10 mouse cellular contexts compared by ENCODE assay signal in the genomic region with DNA sequence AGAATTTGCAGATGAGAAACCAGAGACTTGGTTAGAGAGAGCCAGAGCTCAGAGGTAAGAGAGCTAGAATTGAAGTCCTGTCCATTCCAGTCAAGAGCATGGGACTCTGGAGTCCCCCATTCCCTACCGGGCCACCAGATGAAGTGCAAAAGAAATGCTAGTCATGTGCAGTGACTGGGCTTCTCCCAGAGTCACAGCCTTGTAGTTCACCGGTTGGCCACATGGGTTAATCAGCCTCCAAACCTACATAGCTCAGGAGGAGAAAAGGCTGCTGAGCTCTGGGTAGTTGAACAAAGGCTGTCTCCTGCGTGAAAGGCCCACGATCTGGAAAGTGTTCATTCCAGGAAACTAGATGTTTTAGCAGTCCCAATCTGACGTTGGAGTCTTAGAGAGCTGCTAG. TPM values are rescaled to one million over a fixed set of nuclear protein-coding genes. Genes with fewer than 3 reads are reported as not detected.
A peak's percentile ranks its signal among the peaks of the same experiment; 100 is the strongest.
DNase-seq lines count a peak whose midpoint lies in the region; ATAC-seq and TF ChIP-seq lines count a peak whose summit lies in the region.
"Had no signal": no experiment of that assay in that cellular context is flagged by ENCODE, and none has a peak within 500 bp of the region (broad histone marks: within the 10 kb centered on the region; RNA-seq: fewer than 3 reads in every experiment).

No protein-coding gene starts in this region.

- no peak overlapping the region for H3K4me3 ChIP-seq in intestine, postnatal 0 days (ENCODE audit: low read depth, low read length)
- H3K4me3 ChIP-seq: heart, embryonic 13.5 days; neural tube, embryonic 12.5 days had no signal

- no peaks in the 10 kb centered on the region; the same call in 1 of the 2 replicates for H3K27me3 ChIP-seq in intestine, postnatal 0 days (replicated peaks; ENCODE audit: control insufficient read depth, insufficient read depth, low read length)

- no peaks in the 10 kb centered on the region for H3K9me3 ChIP-seq in intestine, postnatal 0 days (ENCODE audit: control insufficient read depth)
- H3K9me3 ChIP-seq: heart, embryonic 13.5 days; neural tube, embryonic 12.5 days had no signal

- no peak for ATAC-seq in intestine, postnatal 0 days

- H3K9ac ChIP-seq in intestine, postnatal 0 days (ENCODE audit: low read depth, low read length), result no peak overlapping the region
- H3K9ac ChIP-seq: heart, embryonic 13.5 days had no signal

- DNase-seq in adrenal gland, adult 2 months, result peak; percentile 52
- no peak for DNase-seq in adrenal gland, postnatal 4 days (ENCODE audit: low spot score in 2 of 2)
- DNase-seq in ovary, postnatal 14 days (ENCODE audit: low spot score), result peak; percentile 23
- no peak for DNase-seq in ovary, adult 18-20 months (ENCODE audit: low spot score)
- DNase-seq in cerebellum, postnatal 36 days, result peak; percentile 53 to 65
- peak; percentile 52 to 68 for DNase-seq in lung, postnatal 4 days
- DNase-seq in spleen, postnatal 36 days (ENCODE audit: low spot score in 2 of 2), result no peak

- no peak overlapping the region for H3K4me2 ChIP-seq in intestine, postnatal 0 days (replicated peaks; ENCODE audit: low read depth)
- H3K4me2 ChIP-seq: heart, embryonic 13.5 days; neural tube, embryonic 12.5 days had no signal

- no peaks in the 10 kb centered on the region for H3K4me1 ChIP-seq in intestine, postnatal 0 days (replicated peaks; ENCODE audit: control insufficient read depth, insufficient read depth, low read length)
- H3K4me1 ChIP-seq: neural tube, embryonic 12.5 days had no signal

- no peak overlapping the region for H3K27ac ChIP-seq in intestine, postnatal 0 days (ENCODE audit: low read depth, low read length)
- H3K27ac ChIP-seq: heart, embryonic 13.5 days; neural tube, embryonic 12.5 days had no signal

- WGBS in intestine, postnatal 0 days, result 31% methylated on average over 5 of the region's 5 CpGs

- TF ChIP-seq CTCF in intestine, postnatal 0 days (IDR thresholded peaks at IDR 0.05; ENCODE audit: low read depth), result peak; percentile 76

- H3K36me3 ChIP-seq in intestine, postnatal 0 days (ENCODE audit: control insufficient read depth, insufficient read depth), result no peaks in the 10 kb centered on the region
- H3K36me3 ChIP-seq: heart, embryonic 13.5 days; neural tube, embryonic 12.5 days had no signal

RNA-seq across cellular contexts. Expression of gene Tril, which starts 24.8 kb away (rescaled TPM):
- 1 to 10 TPM; 5.9 to 8.8 TPM for total RNA-seq in adrenal gland, adult 2 months (2021)
- polyA plus RNA-seq in adrenal gland, adult 2 months (2012; rRNA removed), result 13.9 and 17.4 TPM in 2 replicates
- 10 to 100 TPM; 32.3 to 45.3 TPM for total RNA-seq in adrenal gland, postnatal 4 days (2021)
- polyA plus RNA-seq in intestine, postnatal 0 days (2015; fragmentation: Nextera tagmentation; extraction: Ambion mirVana), result 5.7 TPM in 2 replicates

Comparison
In these comparisons a context has a peak if more than half of its experiments do, and no peak if none do; other contexts are left out.
1. DNase-seq: peak in adrenal gland, adult 2 months (single experiment), ovary, postnatal 14 days (single experiment), cerebellum, postnatal 36 days (2 of 2) and lung, postnatal 4 days (2 of 2); none in adrenal gland, postnatal 4 days (0 of 2), ovary, adult 18-20 months (single experiment) and spleen, postnatal 36 days (0 of 2).